Mouse (Mus musculus) thymus, postnatal 25 days (tissue): ENCODE measurements around the gene Alkbh7.

Source experiments
- DNase-seq: peaks from one replicate; pipeline ENCODE4 v3.0.0; 2022

The Alkbh7 gene

DNA sequence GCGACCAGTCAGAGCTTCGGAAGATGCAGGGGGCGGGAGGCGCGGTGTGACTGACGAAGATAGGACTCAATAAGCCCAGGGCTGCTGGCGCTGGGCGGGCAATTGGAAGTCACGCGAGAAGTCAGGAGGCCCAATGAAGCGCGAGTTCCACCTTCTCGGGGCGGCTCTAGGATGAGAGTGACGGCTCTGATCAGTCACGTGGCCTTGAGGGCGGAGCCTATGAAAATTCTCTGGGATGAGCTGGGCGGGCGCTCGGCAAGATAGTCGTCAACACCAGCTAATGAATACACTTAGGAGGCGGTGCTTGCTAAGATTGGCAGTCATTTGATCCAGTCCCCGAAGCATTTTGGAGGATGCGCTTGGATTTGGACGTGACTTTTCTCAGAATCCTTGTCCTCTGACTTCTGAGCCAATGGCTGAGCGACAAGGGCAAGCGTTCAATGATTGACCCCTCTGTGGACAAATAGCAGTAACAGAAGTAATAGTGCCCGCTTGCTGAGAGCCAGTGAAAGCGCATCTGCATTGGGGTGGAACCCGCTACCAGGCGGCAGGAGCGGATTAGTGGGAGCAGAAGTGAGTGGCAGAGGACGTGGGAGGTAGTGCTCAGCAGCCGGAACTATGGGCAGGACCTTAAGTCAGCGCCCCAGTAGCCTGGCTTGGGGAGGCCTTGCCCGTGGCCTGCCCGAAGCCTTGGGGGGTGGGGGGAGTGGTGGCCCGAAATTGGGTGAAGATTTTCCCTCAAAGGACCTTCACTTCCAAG is 34.7 kb downstream of the Alkbh7 start:
- peak; percentile 99 for DNase-seq

GRCm38 (mm10) chr17:57032854-57033253 is 35.7 kb downstream of the Alkbh7 start:
- DNase-seq = no peak

GRCm38 (mm10) chr17:57038978-57039377 is 41.8 kb downstream of the Alkbh7 start:
- DNase-seq = no peak

GRCm38 (mm10) chr17:57041554-57041953 is 44.4 kb downstream of the Alkbh7 start, which contains the start of gene Slc25a41:
Gene Slc25a41 (minus strand): TSS chr17:57041654.
- DNase-seq = no peak

DNA sequence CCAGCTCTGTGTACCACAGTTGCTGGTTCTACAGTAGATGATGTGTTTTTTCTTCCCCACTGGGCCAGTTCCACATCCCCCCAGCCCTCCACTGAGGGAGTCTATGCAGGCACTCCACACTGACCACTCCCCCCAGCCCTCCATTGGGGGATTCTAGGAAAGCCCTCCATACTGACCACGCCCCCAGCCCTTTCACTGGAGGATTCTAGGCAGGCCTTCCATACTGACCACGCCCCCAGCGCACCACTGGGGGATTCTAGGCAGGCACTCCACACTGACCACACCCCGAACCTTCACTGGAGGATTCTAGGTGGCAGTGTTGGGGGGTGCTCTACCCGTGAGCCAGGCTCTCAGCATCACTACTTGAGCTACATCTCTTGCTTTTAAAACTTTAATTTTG is 50.3 kb downstream of the Alkbh7 start:
- DNase-seq = no peak

GRCm38 (mm10) chr17:57048816-57049215 is 51.7 kb downstream of the Alkbh7 start:
- no peak for DNase-seq
